In genomic region chr4:88759610-88760268, GRCm38 (mm10) we compare ENCODE assay signal across 10 mouse cellular contexts. TPM values are rescaled to one million over a fixed set of nuclear protein-coding genes. Genes with fewer than 3 reads are reported as not detected.
A peak's percentile ranks its signal among the peaks of the same experiment; 100 is the strongest.
DNase-seq lines count a peak whose midpoint lies in the region; ATAC-seq and TF ChIP-seq lines count a peak whose summit lies in the region.
"Not testable (repeated sequence)": the region's sequence is repeated elsewhere in the genome, so short reads cannot be mapped to it uniquely, and the experiment has no call there.
"Had no signal": no experiment of that assay in that cellular context is flagged by ENCODE, and none has a peak within 500 bp of the region (broad histone marks: within the 10 kb centered on the region; RNA-seq: fewer than 3 reads in every experiment).

Gene Gm13283, plus strand, starts transcription at chr4:88760119.

- peak; percentile 42 for DNase-seq in adrenal gland, postnatal 14 days
- not testable (repeated sequence) for DNase-seq in heart, embryonic 10.5 days (ENCODE audit: low spot score)
- peak; percentile 17 to 19 for DNase-seq in left cerebral cortex, postnatal 14 days (ENCODE audit: low spot score in 2 of 2)
- peak; percentile 58 for DNase-seq in lung, postnatal 36 days
- peak; percentile 40 to 59 for DNase-seq in right cerebral cortex, postnatal 10 days (ENCODE audit: low spot score in 2 of 2)
- peak; percentile 18 to 32 for DNase-seq in urinary bladder, postnatal 36 days (ENCODE audit: low spot score in 2 of 2)

- intact Hi-C loops in left cerebral cortex, postnatal 14 days (cut with DNase I): not testable (repeated sequence)

- H3K27ac ChIP-seq in embryonic fibroblast, embryonic 13.5 days (ENCODE audit: insufficient read depth, low read length): peak within 1 kb of the TSS; percentile 73; the same call in 1 of the 2 replicates
- H3K27ac ChIP-seq in heart, embryonic 10.5 days: not testable (repeated sequence)
- peak within 1 kb of the TSS; percentile 54; the same call in 1 of the 2 replicates for H3K27ac ChIP-seq in intestine, postnatal 0 days (ENCODE audit: low read depth, low read length)

- TF ChIP-seq POLR2A in embryonic fibroblast, embryonic 13.5 days (IDR thresholded peaks at IDR 0.05; ENCODE audit: low read depth, low read length): 0 out of 2 replicates have a peak, but pooled peaks have one; percentile 17

- peak within 1 kb of the TSS; percentile 27; the same call in 1 of the 2 replicates for H3K4me3 ChIP-seq in embryonic fibroblast, embryonic 13.5 days (ENCODE audit: insufficient read depth, low read length)
- peak within 1 kb of the TSS; percentile 44 for H3K4me3 ChIP-seq in heart, embryonic 10.5 days
- H3K4me3 ChIP-seq in intestine, postnatal 0 days (ENCODE audit: low read depth, low read length): peak within 1 kb of the TSS; percentile 24

- 16% methylated on average over 10 of the region's 14 CpGs for WGBS in heart, embryonic 10.5 days
- 36% methylated on average over 6 of the region's 14 CpGs for WGBS in intestine, postnatal 0 days

- TF ChIP-seq CTCF in embryonic fibroblast, embryonic 13.5 days (IDR thresholded peaks at IDR 0.05; ENCODE audit: borderline replicate concordance, insufficient read depth, low read length); intestine, postnatal 0 days (IDR thresholded peaks at IDR 0.05; ENCODE audit: low read depth): not testable (repeated sequence)

- ATAC-seq in intestine, postnatal 0 days: not testable (repeated sequence)

- H3K9me3 ChIP-seq in heart, embryonic 10.5 days; intestine, postnatal 0 days (ENCODE audit: control insufficient read depth): not testable (repeated sequence)

- not testable (repeated sequence) for H3K9ac ChIP-seq in intestine, postnatal 0 days (ENCODE audit: low read depth, low read length)

- not testable (repeated sequence) for H3K4me1 ChIP-seq in embryonic fibroblast, embryonic 13.5 days (ENCODE audit: control insufficient read depth, insufficient read depth, low read length); heart, embryonic 10.5 days; intestine, postnatal 0 days (replicated peaks; ENCODE audit: control insufficient read depth, insufficient read depth, low read length)

- peak within 1 kb of the TSS; percentile 52 for H3K4me2 ChIP-seq in intestine, postnatal 0 days (replicated peaks; ENCODE audit: low read depth)

- not testable (repeated sequence) for H3K27me3 ChIP-seq in heart, embryonic 10.5 days (ENCODE audit: insufficient read depth, poor library complexity, severe bottlenecking); intestine, postnatal 0 days (replicated peaks; ENCODE audit: control insufficient read depth, insufficient read depth, low read length)

- H3K36me3 ChIP-seq in heart, embryonic 10.5 days; intestine, postnatal 0 days (ENCODE audit: control insufficient read depth, insufficient read depth): not testable (repeated sequence)

RNA-seq across cellular contexts. Expression of gene Gm13283, which starts in this region (rescaled TPM):
- total RNA-seq in adrenal gland, postnatal 14 days (2021): not detected in 2 replicates
- polyA plus RNA-seq in embryonic fibroblast, embryonic 13.5 days (2011; ENCODE audit: insufficient read length, low read depth, missing spikeins): not detected in 2 replicates
- polyA plus RNA-seq in heart, embryonic 10.5 days (2016; fragmentation: Nextera tagmentation; extraction: Ambion mirVana): 0.28 and 0.36 TPM in 2 replicates
- 0.20 TPM in 1 of 2 replicates, not detected in the other for polyA plus RNA-seq in intestine, postnatal 0 days (2015; fragmentation: Nextera tagmentation; extraction: Ambion mirVana)
- not detected for total RNA-seq in left cerebral cortex, postnatal 14 days (2021)
- total RNA-seq: heart, postnatal 36 days had no signal
- polyA plus RNA-seq: cortical plate, adult 2 months had no signal

Comparison
In these comparisons a context has a peak if more than half of its experiments do, and no peak if none do; other contexts are left out.
1. Peak in DNase-seq in adrenal gland, postnatal 14 days; RNA of the gene not detected or under 1 TPM.
2. Peak in DNase-seq in left cerebral cortex, postnatal 14 days; RNA of the gene not detected or under 1 TPM.